Mouse (Mus musculus) mouse embryonic stem cell (cell line): Measurements from ENCODE around the gene Mcu.

ENCODE experiments used
- in situ Hi-C, 2 experiments: fragments of 300-500 bp; cut with MboI; formaldehyde crosslinking; loops; 1 replicate in 1 of 2; 3 replicates in 1 of 2; pipeline ENCODE4 v1.14.3; 2019 to 2020; ENCODE audit warnings: low sequenced_read_pairs in 2 of 2, low pct_unique_long_range_greater_than_20kb in 1 of 2, mixed read lengths in 1 of 2; ENCODE audit not compliant: unreplicated experiment in 1 of 2

Gene Mcu

DNA sequence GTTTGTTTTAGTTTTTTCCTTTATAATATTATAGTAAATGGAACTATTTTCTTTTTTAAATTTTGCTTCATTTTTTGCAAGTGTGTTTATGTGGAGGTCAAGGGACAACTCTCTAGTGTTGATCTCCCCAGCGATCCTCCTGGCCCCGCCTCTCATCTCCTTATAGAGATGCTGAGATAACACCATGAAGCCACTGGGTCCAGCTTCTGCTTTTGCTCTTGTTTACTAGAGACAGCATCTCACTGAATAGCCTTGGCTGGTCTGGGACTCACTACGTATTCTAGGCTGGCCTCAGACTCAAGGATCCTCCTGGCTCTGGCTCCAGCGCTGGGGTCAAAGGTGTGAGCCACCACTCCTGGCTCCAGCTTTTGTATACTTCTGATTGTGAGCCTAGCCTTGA, 197.0 kb downstream of the Mcu start:
- in situ Hi-C loops, result no loop called here

DNA sequence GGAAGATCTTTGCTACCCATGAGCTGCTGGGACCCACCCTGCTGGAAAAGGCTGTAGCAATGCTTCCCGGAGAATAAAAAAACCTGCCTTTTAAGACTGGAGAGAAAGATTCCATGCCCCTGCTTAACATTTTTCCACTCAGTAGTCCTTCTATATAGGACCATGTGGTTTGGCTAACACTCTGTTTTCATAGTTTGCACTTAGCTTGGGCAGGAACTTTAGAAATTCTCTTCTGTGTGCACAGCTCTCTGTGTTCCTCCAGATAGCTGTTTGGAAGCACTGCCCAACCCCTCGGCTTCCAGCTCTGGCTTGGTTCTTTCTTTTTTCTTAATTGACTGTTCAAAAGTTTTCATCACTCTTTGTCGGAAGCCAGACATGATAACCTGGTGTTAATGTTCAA, 199.9 kb downstream of the Mcu start:
- in situ Hi-C loops, result no loop called here

DNA sequence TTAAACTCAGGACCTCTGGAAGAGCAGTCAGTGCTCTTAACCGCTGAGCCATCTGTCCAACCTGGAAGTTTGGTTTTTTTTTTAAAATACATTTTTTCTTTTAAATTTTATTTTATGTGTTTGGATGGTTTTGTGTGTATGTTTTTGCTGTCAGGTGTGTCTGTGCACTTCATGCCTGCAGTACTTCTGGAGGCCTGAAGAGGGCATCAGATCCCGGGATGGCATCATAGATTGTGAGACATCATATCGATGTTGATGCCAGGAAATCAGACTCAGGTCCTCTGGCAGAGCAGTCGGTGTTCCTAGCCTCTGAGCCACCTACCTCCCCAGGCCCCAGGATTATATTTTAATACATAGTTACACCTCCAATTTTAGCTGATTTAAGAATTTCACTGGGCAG, 202.8 kb downstream of the Mcu start:
- in situ Hi-C loops, result no loop called here

GRCm38 (mm10) chr10:59410264-59410663, 206.2 kb downstream of the Mcu start:
- in situ Hi-C loops, result no loop called here

DNA sequence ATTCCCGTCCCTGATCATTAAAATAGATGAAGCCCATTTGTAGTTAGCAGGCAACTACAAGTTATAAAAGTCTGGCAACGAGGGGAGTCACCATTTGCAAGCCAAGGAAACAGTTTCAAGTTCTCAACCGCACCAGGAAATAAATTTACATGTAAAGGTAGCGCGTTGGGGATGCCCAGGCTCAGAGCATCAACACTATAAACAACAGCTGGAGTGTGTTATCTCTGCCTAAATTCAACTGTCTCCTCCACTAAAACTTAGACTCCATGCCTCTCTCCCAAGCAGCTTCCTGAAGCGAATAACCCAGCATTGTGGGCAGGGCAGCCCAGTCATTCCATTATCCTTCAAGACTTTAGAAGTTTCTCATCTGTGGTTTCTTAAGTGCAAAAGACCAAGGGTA, 208.0 kb downstream of the Mcu start:
- in situ Hi-C loops, result no loop called here

- in situ Hi-C loops, result no loop called here
Observed at GRCm38 (mm10) chr10:59403793-59404149, 212.7 kb downstream of the Mcu start.

- in situ Hi-C loops, result no loop called here
Observed at GRCm38 (mm10) chr10:59402899-59403792, 213.3 kb downstream of the Mcu start, which contains the start of gene Pla2g12b. Pla2g12b (plus strand) TSS chr10:59403660.
